Mouse (Mus musculus) CH12.LX (cell line): ENCODE data around the gene Kdelr1.

Experiments
- BHLHE40 ChIP-seq: IDR thresholded peaks from 2 replicates; pipeline ENCODE4 v1.6.1; 2011; ENCODE audit warnings: mild to moderate bottlenecking, low read depth, low read length, improper control_type of control experiment
- CTCF ChIP-seq, 2 experiments: IDR thresholded peaks in 1 of 2; conservative IDR thresholded peaks in 1 of 2; 2 replicates each; pipeline ENCODE4 v1.5.1; 2011 to 2012; ENCODE audit warnings: low read depth in 2 of 2, low read length in 2 of 2, improper control_type of control experiment in 1 of 2, inconsistent platforms in 1 of 2, mild to moderate bottlenecking in 1 of 2, moderate library complexity in 1 of 2
- E2F4 ChIP-seq: IDR thresholded peaks from 2 replicates; pipeline ENCODE4 v1.6.1; 2011; ENCODE audit warnings: low read depth, low read length, improper control_type of control experiment; ENCODE audit not compliant: insufficient replicate concordance
- EP300 ChIP-seq: IDR thresholded peaks from 2 replicates; pipeline ENCODE4 v1.6.1; 2011; ENCODE audit warnings: low read length, improper control_type of control experiment
- HCFC1 ChIP-seq: IDR thresholded peaks from 2 replicates; pipeline ENCODE4 v1.6.1; 2012; ENCODE audit warnings: low read depth, mild to moderate bottlenecking, inconsistent platforms, low read length, improper control_type of control experiment
- MAX ChIP-seq: IDR thresholded peaks from 2 replicates; pipeline ENCODE4 v1.6.1; 2011; ENCODE audit warnings: low read length, improper control_type of control experiment
- NELFE ChIP-seq: IDR thresholded peaks from 2 replicates; pipeline ENCODE4 v1.6.1; 2011; ENCODE audit warnings: low read depth, low read length, improper control_type of control experiment
- NRF1 ChIP-seq: IDR thresholded peaks from 2 replicates; pipeline ENCODE4 v1.6.1; 2014; ENCODE audit warnings: low read depth, mild to moderate bottlenecking, inconsistent platforms, low read length, improper control_type of control experiment, moderate library complexity
- POLR2A ChIP-seq: IDR thresholded peaks from 2 replicates; pipeline ENCODE4 v1.6.1; 2011; ENCODE audit warnings: low read depth, mild to moderate bottlenecking, improper control_type of control experiment, low read length
- SMC3 ChIP-seq: IDR thresholded peaks from 2 replicates; pipeline ENCODE4 v1.6.1; 2011; ENCODE audit warnings: low read depth, low read length, improper control_type of control experiment
- TCF12 ChIP-seq: IDR thresholded peaks from 2 replicates; pipeline ENCODE4 v1.6.1; 2014; ENCODE audit warnings: low read depth, mild to moderate bottlenecking, inconsistent platforms, low read length, improper control_type of control experiment
- ZKSCAN1 ChIP-seq: IDR thresholded peaks from 2 replicates; pipeline ENCODE4 v1.6.1; 2012; ENCODE audit warnings: low read depth, inconsistent platforms, low read length, improper control_type of control experiment, borderline replicate concordance
- ZMIZ1 ChIP-seq: IDR thresholded peaks from 2 replicates; pipeline ENCODE4 v1.6.1; 2012; ENCODE audit warnings: low read depth, mild to moderate bottlenecking, inconsistent platforms, low read length, improper control_type of control experiment
- ZNF384 ChIP-seq: IDR thresholded peaks from 2 replicates; pipeline ENCODE4 v1.6.1; 2012; ENCODE audit warnings: low read depth, low read length, improper control_type of control experiment, inconsistent platforms

DNA sequence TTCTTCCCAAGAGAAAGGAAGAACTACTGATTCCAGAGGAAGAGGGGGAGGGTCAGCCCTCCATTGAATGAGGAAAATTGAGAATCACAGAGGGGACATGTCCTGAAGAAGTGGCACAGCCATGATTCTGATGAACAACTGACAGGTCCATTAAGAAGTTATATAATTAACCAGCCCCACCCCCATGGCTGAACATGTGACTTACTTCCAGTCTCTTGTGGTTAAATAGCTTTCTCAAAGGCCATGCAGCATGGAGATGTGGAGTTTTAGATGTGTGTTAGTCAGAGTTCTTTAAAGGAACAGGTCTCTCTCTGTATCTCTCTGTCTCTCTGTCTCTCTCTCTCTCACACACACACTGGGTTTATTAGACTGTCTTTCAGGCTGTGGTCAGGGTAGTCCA is 35.8 kb downstream of the Kdelr1 start:
- TF ChIP-seq CTCF (conservative IDR thresholded peaks at IDR 0.05 in 1 of 2, IDR thresholded peaks at IDR 0.05 in 1 of 2; ENCODE audit: low read depth in 2 of 2, low read length in 2 of 2), result no peak
- TF ChIP-seq POLR2A, result no peak
- TF ChIP-seq SMC3, result no peak
- TF ChIP-seq E2F4, result no peak
- no peak for TF ChIP-seq MAX
- no peak for TF ChIP-seq ZKSCAN1
- TF ChIP-seq TCF12, result no peak
- no peak for TF ChIP-seq ZNF384
- TF ChIP-seq ZMIZ1, result no peak
- TF ChIP-seq EP300, result no peak
- TF ChIP-seq NELFE, result no peak
- no peak for TF ChIP-seq HCFC1
- TF ChIP-seq NRF1, result no peak
- TF ChIP-seq BHLHE40, result no peak
